1 mouse cellular context compared by ENCODE assay signal in the genomic region with DNA sequence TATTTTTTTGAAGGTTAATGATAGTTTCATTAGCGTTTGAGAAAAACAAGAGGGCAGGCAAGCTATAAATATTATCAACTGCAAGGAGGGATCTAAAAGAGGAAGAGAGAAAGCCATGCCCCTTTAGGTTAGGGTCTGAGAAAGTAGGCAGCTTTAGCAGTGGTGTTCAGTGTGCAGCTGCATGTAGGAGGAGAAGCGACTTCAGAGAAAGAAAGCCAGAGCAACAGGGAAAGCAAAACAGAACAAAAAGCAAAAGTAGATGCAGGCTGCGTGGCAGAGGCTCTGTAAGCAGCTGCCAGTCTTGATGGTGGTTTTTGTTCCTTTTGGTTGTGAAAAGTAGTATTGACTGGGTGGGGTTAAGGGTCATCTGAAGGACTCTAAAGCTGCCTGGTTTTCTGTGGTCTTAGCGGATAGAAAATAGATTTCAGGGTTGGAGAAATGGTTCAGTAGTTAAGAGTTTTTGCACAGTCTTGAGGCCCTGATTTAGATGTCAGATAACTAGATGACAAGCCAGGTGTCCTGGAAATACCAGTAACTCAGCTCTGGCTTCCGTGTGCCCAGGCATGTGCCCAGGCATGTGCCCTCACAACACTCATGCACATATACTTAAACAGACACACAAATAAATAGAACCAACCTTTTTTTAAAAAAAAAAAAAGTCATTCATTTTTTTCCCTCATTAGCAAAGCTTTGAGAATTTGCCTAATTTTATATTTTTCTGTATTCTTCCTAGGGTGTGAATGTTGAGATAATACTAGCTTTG.
TF ChIP-seq lines count a peak whose summit lies in the region.

No protein-coding gene starts in this region.

TF ChIP-seq in MEL, 35 proteins besides CTCF, POLR2A, EP300 and RAD21 (continued from another document):
- TF ChIP-seq UBTF (IDR thresholded peaks at IDR 0.05; ENCODE audit: borderline replicate concordance, insufficient read depth, low read depth, low read length): no peak
- TF ChIP-seq ZC3H11A (IDR thresholded peaks at IDR 0.05; ENCODE audit: low read depth, low read length): no peak
- no peak for TF ChIP-seq HCFC1 (IDR thresholded peaks at IDR 0.05; ENCODE audit: low read depth, low read length)
- no peak for TF ChIP-seq E2F4 (IDR thresholded peaks at IDR 0.05; ENCODE audit: borderline replicate concordance, low read depth, low read length)
